Mouse (Mus musculus): ENCODE results near the gene Pid1. TPM values are rescaled to one million over a fixed set of nuclear protein-coding genes. Genes with fewer than 3 reads are reported as not detected.

Gene Pid1
- total and polyA plus RNA-seq, 3 experiments = not detected

DNA sequence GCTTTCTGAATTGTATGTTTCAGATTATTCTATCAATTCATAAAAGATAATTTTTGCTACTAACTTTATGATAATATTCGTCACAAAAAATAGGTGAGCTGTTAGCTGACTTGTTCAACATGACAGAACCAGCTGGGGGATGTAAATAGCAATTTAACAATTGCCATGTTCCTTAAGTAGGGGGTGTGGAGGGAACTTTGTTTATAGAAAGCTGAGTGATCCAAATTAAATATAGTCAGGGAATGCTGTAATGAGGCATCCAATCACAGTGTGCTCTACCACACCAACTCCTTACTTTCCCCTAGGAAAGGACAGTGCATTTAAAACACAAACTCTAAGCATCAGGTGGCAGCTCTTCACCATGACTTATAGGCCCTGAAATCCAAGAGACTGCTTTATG, 18.7 kb upstream of the Pid1 start:
- Histone ChIP-seq H3K9ac (ENCODE audit: insufficient read depth, low read depth) (no peak overlapping the region), H3K4me2 (ENCODE audit: insufficient read depth, low read depth, poor library complexity, severe bottlenecking) (no peak overlapping the region), H3K27me3 (replicated peaks) (no peaks in the 10 kb centered on the region), H3K9me3 (replicated peaks; ENCODE audit: low read length) (peaks cover 3% of the 10 kb centered on the region), H3K36me3 (replicated peaks in 1 of 2; ENCODE audit: control insufficient read depth in 1 of 2, insufficient read depth in 1 of 2, low read length in 1 of 2) (no peaks in the 10 kb centered on the region), H3K4me1 (ENCODE audit: control insufficient read depth in 1 of 2, insufficient read depth in 2 of 2) (peaks cover 0 to 3% of the 10 kb centered on the region in 2 experiments; a peak in 1 of 4 replicates), H3K79me2 (replicated peaks; ENCODE audit: control insufficient read depth, extremely low read depth, insufficient read depth, poor library complexity, severe bottlenecking) (no peaks in the 10 kb centered on the region), H3K4me3 (replicated peaks in 1 of 3; ENCODE audit: low read depth in 2 of 3, low read length in 2 of 3, poor library complexity in 1 of 3) (no peak overlapping the region), H3K27ac (ENCODE audit: insufficient read depth, low read depth) (no peak overlapping the region)
- TF ChIP-seq TBP (conservative IDR thresholded peaks at IDR 0.05; ENCODE audit: low read depth, low read length) (no peak), HCFC1 (IDR thresholded peaks at IDR 0.05; ENCODE audit: low read depth, low read length) (no peak), RCOR1 (conservative IDR thresholded peaks at IDR 0.05; ENCODE audit: low read depth, low read length) (no peak), RAD21 (IDR thresholded peaks at IDR 0.05; ENCODE audit: low read depth, low read length) (no peak), ZNF384 (IDR thresholded peaks at IDR 0.05; ENCODE audit: low read depth, low read length) (no peak), MYC (IDR thresholded peaks at IDR 0.05; ENCODE audit: low read depth, low read length) (no peak), SIN3A (IDR thresholded peaks at IDR 0.05; ENCODE audit: low read length) (no peak), EP300 (IDR thresholded peaks at IDR 0.05; ENCODE audit: low read length) (no peak), POLR2A (IDR thresholded peaks at IDR 0.05; ENCODE audit: low read depth, low read length) (no peak), PAX5 (IDR thresholded peaks at IDR 0.05; ENCODE audit: low read length) (no peak), ZMIZ1 (IDR thresholded peaks at IDR 0.05; ENCODE audit: low read depth, low read length) (no peak), NRF1 (IDR thresholded peaks at IDR 0.05; ENCODE audit: low read depth, low read length) (no peak)
- no peak for DNase-seq (ENCODE audit: extremely low read depth)
- in situ Hi-C loops (cut with MboI; ENCODE audit: low pct_ligation_motif_present, low pct_unique_long_range_greater_than_20kb, low sequenced_read_pairs) (no loop called here), dilution Hi-C loops (cut with MboI; ENCODE audit: extremely low pct_ligation_motif_present, extremely low pct_unique_long_range_greater_than_20kb, low sequenced_read_pairs) (no loop called here)

DNA sequence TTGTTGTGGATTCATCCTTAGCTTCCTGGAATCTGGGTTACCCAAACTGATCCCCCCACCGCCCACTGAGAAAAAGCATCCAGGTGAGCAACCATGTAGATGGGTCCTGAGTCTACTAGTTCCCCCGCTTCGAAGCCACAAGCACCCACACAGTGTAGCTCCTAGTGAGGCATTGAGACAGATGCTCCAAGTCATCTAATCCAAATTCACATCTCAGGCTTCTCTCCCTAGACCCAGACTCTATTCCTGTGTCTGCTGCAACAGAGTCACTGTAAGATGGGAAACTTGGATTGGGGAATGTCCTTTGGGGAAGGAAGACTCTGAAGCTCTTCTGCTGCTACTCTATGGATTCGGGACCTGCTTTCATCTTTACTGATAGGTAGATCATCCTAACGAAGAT, 18.1 kb upstream of the Pid1 start:
- DNase-seq (ENCODE audit: extremely low read depth) = no peak
- TF ChIP-seq EP300 (IDR thresholded peaks at IDR 0.05; ENCODE audit: low read length) (no peak), NELFE (IDR thresholded peaks at IDR 0.05; ENCODE audit: low read depth, low read length) (no peak), MXI1 (IDR thresholded peaks at IDR 0.05; ENCODE audit: low read depth, low read length) (no peak), MYC (IDR thresholded peaks at IDR 0.05; ENCODE audit: low read depth, low read length) (no peak), POLR2A (IDR thresholded peaks at IDR 0.05; ENCODE audit: low read depth, low read length) (no peak), USF1 (IDR thresholded peaks at IDR 0.05; ENCODE audit: low read depth, low read length) (no peak), ETS1 (conservative IDR thresholded peaks at IDR 0.05; ENCODE audit: low read depth, low read length) (no peak), ZMIZ1 (IDR thresholded peaks at IDR 0.05; ENCODE audit: low read depth, low read length) (no peak), ZNF384 (IDR thresholded peaks at IDR 0.05; ENCODE audit: low read depth, low read length) (no peak), ZKSCAN1 (IDR thresholded peaks at IDR 0.05; ENCODE audit: borderline replicate concordance, low read depth, low read length) (no peak)
- Histone ChIP-seq H3K9me3 (replicated peaks; ENCODE audit: low read length) (peaks cover 3% of the 10 kb centered on the region), H3K36me3 (replicated peaks in 1 of 2; ENCODE audit: control insufficient read depth in 1 of 2, insufficient read depth in 1 of 2, low read length in 1 of 2) (no peaks in the 10 kb centered on the region), H3K79me2 (replicated peaks; ENCODE audit: control insufficient read depth, extremely low read depth, insufficient read depth, poor library complexity, severe bottlenecking) (no peaks in the 10 kb centered on the region), H3K27ac (ENCODE audit: insufficient read depth, low read depth) (no peak overlapping the region), H3K27me3 (replicated peaks) (no peaks in the 10 kb centered on the region), H3K9ac (ENCODE audit: insufficient read depth, low read depth) (no peak overlapping the region), H3K4me1 (ENCODE audit: control insufficient read depth in 1 of 2, insufficient read depth in 2 of 2) (no peaks in the 10 kb centered on the region), H3K4me2 (ENCODE audit: insufficient read depth, low read depth, poor library complexity, severe bottlenecking) (no peak overlapping the region), H3K4me3 (replicated peaks in 1 of 3; ENCODE audit: low read depth in 2 of 3, low read length in 2 of 3, poor library complexity in 1 of 3) (no peak overlapping the region)
- dilution Hi-C loops (cut with MboI; ENCODE audit: extremely low pct_ligation_motif_present, extremely low pct_unique_long_range_greater_than_20kb, low sequenced_read_pairs) (no loop called here), in situ Hi-C loops (cut with MboI; ENCODE audit: low pct_ligation_motif_present, low pct_unique_long_range_greater_than_20kb, low sequenced_read_pairs) (no loop called here)

Data from CH12.LX (cell line).